Mouse (Mus musculus) right cerebral cortex, adult 18-20 months (tissue): Measurements from ENCODE around the gene Gm13289.
A peak's percentile ranks its signal among the peaks of the same experiment; 100 is the strongest.
"Not testable (repeated sequence)": the region's sequence is repeated elsewhere in the genome, so short reads cannot be mapped to it uniquely, and the experiment has no call there.

Experiments
- DNase-seq: peaks from one replicate; pipeline ENCODE4 v3.0.0; 2022; ENCODE audit warnings: mixed read lengths

Gm13289 gene

DNA sequence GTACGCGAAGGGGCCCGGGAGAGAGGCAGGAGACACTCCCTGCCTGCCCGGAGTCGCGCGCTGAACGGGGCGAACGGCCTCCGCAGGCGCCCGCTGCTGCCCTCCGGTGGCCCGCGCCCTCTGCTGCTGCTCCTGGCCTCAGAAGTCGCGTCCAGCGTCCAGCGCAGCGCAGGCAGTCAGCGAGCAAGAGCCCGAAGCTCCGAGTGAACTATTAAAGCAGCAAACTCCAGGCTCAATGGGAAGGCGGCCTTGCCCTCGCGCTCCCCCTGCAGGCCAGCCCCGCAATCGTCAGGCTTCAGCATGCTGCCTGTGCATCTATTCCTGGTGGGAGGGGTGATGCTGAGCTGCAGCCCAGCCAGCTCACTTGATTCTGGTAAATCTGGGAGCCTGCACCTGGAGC is at the start of gene Gm13289:
Gene Gm13289 (plus strand): TSS at position 301 of the 400 bp plus-strand sequence.
- DNase-seq: not testable (repeated sequence)

DNA sequence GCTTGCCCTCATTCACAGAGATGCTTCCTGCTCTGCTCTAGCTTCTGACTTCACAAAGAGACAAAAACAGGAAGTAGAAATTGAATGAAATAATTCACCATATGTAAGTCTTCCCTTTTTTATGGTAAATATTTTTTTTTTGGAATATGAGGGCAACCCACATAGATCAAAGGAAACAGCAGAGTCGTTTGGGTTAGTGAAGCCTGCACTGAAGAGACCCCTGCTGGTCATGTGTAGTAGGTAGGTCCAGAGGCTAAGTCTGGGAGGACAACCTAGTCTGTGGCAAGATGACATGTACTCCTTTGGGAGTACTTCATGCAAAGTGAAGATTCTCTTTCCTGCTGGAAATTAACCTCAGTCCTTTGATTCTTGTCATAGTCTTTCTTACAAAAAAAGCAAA is 49.4 kb upstream of the Gm13289 start:
- no peak for DNase-seq

DNA sequence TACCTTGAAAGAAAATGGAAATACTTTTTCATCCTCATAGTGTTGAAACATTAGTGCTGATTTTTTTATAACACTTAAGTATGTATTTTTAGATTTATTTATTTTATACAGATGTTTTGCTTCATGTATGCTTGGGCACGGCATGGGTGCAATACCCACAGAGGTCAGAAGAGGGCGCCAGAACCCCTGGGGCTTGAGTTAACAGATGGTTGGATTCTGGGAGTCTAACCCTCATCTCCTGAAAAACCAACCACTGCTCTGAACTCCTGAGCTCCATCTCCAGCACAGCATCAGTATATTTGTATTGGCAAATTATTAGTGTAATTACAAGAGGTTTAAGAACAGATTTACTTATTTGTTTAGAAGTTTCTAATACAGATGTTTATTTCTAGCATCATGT is 38.2 kb upstream of the Gm13289 start:
- DNase-seq: peak; percentile 28

DNA sequence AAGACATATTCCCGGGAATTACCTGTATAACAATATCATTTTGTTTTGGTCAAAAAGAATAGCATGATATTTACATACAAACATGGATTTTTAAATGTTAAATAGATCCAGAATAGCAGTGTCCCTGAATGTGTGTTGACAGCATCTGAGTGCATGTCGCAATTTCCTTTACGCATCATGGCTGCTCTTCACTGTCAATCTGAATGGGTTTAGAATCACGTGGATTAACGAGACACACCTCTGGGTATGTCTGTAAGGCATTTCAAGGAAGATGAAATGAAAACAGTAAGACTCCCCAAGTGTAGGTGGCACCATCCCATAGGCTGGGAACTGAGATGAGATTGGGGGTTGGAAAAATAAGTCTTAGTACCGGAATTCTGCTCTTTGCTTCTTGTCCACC is 37.7 kb upstream of the Gm13289 start:
- no peak for DNase-seq

DNA sequence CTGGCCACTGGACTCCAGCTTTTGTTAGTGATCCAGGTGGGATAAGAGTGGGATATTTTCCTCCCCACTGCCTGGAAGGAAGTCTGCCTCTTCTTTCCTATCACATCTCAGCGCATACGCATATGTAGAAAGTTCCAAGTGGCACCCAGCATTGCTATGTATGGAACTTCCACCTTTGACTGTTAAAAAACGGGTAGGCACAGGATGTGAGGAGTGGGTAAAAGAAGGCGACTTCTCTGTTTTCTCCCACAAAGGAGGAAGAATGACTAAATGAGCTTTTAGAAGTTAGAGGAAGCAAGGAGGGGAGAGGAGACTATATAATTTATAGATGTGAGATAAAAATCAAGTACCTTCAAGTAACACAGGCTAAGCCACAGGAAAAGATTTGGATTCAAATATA is 35.3 kb upstream of the Gm13289 start:
- DNase-seq: no peak

DNA sequence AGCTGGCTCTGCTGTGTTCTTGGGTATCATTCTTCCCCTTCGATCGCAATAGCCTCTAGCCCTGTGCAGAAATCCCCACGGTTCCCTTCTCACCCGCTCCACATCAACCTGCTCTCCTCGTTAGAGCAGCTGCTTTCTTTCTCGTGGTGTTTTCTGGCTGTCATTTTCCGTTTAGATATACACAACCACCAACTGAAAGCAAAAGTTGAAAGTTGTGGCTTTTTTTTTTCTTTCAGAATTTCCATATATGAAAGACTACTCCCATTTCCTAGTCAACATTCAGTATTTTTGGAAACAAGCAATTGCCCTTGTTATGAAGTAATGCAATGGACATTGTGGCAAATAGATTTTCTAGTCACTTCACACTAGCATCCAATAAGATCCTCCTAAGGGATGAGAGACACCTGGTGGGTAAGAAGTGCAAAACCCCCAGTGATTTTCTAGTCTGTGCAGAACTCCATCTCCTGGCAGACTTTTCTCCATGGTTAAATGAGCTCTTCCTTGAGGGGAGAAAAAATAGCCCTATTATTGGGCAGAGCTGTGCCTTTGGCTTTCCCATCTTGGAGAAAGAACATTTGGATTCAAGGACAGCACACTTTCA is 33.9 kb upstream of the Gm13289 start:
- DNase-seq: no peak

DNA sequence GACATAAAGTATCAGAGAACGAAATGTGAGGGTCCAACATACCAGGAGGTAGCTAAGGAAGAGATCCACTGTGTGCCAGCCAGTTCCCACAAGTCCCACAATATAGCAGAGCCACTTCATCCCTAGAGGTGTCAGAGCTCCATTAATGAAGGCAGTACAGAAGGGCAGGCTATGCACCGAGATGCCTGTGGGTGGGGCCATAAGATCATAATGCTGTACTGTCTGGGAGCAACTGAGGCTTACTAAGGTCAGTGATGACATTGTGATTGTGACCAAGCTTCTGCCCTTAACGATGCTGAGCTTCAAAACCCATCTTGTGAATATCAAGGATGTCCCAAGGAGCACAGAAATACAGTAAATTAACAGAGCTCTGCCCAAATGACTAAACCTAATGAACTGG is 32.5 kb upstream of the Gm13289 start:
- no peak for DNase-seq

DNA sequence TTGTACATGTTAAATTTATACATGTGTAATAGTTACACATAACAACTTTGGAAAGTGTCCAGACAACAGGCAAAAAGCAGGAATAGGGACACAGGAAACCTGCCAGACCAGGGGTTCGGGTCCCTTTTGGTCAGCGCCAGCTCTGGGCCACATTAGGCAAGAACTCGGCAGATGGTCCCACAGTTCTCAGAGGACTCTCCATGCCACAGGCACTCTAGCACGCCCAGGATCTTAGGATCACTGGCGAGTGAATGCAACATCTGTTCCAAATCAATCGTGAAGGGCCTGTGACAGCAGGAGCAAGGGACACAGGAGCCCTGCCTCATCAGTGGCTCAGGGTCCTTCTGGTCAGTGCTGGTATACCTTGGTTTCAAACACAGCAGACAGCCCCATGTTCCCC is 26.8 kb upstream of the Gm13289 start:
- DNase-seq: no peak

DNA sequence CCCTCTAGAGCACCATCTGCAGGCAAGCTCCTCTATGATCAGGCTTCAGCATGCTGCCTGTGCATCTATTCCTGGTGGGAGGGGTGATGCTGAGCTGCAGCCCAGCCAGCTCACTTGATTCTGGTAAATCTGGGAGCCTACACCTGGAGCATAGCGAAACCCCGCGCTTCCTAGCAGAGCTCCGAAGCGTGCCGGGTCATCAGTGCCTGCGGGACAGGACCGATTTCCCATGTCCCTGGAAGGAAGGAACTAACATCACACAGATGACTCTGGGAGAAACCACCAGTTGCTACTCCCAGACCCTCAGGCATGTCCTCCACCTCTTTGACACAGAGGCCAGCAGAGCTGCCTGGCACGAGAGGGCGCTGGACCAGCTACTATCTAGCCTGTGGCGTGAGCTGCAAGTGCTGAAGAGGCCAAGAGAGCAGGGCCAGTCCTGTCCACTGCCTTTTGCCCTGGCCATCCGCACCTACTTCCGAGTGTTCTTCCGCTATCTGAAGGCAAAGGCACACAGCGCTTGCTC is 21.8 kb upstream of the Gm13289 start, which contains the start of gene Gm13271:
Gene Gm13271 (plus strand): TSS at position 51 of the 523 bp plus-strand sequence.
- peak; percentile 73 for DNase-seq

DNA sequence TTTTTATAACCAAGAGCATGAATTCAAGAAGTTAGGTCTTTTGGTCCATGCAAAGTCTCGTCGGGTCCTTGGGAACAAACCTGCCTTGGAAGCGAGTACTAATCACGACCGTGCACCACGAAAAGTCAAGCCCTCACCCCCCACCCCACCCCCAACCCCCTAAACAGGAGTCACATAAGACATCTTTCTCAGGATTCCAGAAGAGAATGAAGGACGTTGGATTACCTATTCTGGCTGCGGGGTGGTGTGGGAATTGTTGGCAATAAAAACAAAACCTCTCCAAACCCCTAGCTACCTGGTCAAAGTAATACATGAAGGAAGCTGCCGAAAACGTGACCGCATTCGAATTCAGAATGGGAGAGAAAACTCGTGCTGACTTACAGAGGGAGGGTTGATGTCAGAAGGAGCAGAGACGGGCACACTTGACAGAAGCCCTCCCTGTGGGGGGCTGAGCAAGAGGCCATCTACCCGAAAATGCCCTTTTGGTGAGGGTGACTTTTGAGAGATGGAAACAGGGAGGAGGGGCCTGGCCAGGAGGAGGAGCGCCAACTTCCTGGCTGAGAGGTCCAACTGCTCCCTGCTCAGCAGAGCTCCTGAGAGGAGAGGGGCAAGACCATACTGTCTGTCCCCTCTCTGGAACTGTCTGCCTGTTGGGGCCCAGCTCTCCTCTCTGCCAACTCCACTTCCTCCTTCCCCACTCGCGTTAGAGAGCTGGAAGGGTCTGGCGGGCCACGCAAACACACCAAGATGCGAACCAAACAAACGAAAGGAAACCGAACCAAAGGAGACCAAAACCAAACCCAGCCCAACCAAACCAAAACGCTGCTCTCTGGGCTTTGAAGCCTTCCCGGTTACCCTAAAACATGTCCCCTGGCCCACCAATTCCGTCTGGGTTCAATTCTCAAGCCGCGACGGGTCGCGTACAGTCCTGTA is 19.9 kb upstream of the Gm13289 start:
- not testable (repeated sequence) for DNase-seq

DNA sequence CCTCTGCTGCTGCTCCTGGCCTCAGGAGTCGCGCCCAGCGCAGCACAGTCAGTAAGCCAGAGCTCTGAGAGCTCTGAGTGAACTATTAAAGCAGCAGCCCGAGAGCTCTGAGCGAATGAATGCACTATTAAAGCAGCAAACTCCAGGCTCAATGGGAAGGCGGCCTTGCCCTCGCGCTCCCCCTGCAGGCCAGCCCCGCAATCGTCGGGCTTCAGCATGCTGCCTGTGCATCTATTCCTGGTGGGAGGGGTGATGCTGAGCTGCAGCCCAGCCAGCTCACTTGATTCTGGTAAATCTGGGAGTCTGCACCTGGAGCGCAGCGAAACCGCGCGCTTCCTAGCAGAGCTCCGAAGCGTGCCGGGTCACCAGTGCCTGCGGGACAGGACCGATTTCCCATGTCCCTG is 19.1 kb upstream of the Gm13289 start:
- peak; percentile 88 for DNase-seq

DNA sequence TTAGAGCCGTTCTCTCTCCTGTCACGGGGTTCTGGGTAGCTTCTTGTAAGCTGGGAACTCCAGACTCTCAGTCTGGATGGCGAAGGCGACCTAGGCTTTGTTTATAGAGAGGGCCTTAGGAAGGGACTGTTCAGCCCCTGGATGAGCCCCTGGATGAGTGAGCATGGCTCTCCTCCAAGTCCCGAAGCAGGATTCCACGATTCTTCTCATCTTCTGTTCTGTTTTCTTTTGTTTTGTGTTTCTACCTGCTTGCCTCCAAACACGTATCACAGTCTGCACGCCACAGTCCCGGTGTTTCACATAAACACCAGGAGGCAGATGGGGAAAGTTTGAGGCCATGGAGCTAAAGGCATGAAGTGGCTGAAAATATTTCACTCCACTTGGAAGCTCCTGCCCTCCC is 18.0 kb upstream of the Gm13289 start:
- not testable (repeated sequence) for DNase-seq

DNA sequence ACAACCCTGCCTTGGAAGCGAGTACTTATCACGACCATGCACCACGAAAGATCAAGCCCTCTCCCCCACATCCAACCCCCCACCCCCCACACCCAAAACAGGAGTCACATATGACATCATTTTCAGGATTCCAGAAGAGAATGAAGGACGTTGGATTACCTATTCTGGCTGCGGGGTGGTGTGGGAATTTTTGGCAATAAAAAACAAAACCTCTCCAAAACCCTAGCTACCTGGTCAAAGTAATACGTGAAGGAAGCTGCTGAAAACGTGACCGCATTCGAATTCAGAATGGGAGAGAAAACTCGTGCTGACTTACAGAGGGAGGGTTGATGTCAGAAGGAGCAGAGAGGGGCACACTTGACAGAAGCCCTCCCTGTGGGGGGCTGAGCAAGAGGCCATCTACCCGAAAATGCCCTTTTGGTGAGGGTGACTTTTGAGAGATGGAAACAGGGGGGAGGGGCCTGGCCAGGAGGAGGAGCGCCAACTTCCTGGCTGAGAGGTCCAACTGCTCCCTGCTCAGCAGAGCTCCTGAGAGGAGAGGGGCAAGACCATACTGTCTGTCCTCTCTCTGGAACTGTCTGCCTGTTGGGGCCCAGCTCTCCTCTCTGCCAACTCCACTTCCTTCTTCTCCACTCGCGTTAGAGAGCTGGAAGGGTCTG is 17.0 kb upstream of the Gm13289 start, which contains the start of gene Gm13283:
Gene Gm13283 (plus strand): TSS at position 510 of the 659 bp plus-strand sequence.
- DNase-seq: peak; percentile 10

DNA sequence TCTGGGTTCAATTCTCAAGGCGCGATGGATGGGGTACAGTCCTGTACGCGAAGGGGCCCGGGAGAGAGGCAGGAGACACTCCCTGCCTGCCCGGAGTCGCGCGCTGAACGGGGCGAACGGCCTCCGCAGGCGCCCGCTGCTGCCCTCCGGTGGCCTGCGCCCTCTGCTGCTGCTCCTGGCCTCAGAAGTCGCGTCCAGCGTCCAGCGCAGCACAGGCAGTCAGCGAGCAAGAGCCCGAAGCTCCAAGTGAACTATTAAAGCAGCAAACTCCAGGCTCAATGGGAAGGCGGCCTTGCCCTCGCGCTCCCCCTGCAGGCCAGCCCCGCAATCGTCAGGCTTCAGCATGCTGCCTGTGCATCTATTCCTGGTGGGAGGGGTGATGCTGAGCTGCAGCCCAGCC is 16.3 kb upstream of the Gm13289 start:
- DNase-seq: peak; percentile 46

DNA sequence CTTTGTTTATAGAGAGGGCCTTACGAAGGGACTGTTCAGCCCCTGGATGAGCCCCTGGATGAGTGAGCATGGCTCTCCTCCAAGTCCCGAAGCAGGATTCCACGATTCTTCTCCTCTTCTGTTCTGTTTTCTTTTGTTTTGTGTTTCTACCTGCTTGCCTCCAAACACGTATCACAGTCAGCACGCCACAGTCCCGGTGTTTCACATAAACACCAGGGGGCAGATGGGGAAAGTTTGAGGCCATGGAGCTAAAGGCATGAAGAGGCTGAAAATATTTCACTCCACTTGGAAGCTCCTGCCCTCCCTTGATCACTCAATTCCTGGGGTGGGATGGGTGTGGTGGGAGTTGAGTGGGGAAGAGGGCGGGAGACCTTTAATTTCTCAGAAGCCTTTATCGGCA is 14.9 kb upstream of the Gm13289 start:
- peak; percentile 63 for DNase-seq

DNA sequence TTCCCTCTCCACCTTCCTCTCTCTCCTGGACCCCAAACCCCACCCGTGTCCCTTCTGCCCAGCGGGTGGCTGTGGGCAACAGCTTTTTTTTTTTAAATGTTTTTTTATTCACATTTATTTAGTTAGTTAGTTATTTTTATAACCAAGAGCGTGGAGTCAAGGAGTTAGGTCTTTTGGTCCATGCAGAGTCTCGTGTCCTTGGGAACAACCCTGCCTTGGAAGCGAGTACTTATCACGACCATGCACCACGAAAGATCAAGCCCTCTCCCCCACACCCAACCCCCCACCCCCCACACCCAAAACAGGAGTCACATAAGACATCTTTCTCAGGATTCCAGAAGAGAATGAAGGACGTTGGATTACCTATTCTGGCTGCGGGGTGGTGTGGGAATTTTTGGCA is 14.4 kb upstream of the Gm13289 start:
- DNase-seq: not testable (repeated sequence)

DNA sequence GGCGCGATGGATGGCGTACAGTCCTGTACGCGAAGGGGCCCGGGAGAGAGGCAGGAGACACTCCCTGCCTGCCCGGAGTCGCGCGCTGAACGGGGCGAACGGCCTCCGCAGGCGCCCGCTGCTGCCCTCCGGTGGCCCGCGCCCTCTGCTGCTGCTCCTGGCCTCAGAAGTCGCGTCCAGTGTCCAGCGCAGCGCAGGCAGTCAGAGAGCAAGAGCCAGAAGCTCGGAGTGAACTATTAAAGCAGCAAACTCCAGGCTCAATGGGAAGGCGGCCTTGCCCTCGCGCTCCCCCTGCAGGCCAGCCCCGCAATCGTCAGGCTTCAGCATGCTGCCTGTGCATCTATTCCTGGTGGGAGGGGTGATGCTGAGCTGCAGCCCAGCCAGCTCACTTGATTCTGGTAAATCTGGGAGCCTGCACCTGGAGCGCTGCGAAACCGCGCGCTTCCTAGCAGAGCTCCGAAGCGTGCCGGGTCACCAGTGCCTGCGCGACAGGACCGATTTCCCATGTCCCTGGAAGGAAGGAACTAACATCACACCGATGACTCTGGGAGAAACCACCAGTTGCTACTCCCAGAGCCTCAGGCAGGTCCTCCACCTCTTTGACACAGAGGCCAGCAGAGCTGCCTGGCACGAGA is 13.2 kb upstream of the Gm13289 start:
- DNase-seq: peak; percentile 9

DNA sequence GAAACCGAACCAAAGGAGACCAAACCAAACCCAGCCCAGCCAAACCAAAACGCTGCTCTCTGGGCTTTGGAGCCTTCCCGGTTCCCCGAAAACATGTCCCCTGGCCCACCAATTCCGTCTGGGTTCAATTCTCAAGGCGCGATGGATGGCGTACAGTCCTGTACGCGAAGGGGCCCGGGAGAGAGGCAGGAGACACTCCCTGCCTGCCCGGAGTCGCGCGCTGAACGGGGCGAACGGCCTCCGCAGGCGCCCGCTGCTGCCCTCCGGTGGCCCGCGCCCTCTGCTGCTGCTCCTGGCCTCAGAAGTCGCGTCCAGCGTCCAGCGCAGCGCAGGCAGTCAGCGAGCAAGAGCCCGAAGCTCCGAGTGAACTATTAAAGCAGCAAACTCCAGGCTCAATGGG is 3.2 kb upstream of the Gm13289 start, which contains the start of gene Gm13290:
Gene Gm13290 (plus strand): TSS at position 301 of the 400 bp plus-strand sequence.
- DNase-seq: not testable (repeated sequence)

DNA sequence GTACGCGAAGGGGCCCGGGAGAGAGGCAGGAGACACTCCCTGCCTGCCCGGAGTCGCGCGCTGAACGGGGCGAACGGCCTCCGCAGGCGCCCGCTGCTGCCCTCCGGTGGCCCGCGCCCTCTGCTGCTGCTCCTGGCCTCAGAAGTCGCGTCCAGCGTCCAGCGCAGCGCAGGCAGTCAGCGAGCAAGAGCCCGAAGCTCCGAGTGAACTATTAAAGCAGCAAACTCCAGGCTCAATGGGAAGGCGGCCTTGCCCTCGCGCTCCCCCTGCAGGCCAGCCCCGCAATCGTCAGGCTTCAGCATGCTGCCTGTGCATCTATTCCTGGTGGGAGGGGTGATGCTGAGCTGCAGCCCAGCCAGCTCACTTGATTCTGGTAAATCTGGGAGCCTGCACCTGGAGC is 2.8 kb downstream of the Gm13289 start, which contains the start of gene Gm13272:
Gene Gm13272 (plus strand): TSS at position 301 of the 400 bp plus-strand sequence.
- not testable (repeated sequence) for DNase-seq

DNA sequence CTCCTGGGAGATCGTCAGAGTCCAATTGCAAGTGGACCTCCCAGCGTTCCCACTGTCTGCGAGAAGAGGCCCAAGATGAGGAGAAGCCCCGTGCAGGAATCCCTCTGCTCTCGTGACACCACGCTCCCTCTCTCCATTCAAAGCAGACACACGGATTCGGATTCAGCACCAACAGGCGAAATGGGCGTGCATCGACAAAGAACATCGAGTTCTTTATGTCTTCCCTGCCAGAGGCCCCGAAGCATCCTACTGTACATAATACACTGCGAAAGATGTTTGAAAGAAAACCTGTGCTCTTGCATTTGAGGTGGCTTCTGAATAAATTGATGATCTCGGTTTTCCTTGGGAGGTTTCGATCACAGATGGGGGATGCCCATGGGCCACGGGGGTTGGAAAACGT is 3.6 kb downstream of the Gm13289 start:
- not testable (repeated sequence) for DNase-seq

DNA sequence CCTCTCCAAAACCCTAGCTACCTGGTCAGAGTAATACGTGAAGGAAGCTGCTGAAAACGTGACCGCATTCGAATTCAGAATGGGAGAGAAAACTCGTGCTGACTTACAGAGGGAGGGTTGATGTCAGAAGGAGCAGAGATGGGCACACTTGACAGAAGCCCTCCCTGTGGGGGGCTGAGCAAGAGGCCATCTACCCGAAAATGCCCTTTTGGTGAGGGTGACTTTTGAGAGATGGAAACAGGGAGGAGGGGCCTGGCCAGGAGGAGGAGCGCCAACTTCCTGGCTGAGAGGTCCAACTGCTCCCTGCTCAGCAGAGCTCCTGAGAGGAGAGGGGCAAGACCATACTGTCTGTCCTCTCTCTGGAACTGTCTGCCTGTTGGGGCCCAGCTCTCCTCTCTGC is 5.1 kb downstream of the Gm13289 start, which contains the start of gene Ifnz:
Gene Ifnz (plus strand): TSS at position 301 of the 400 bp plus-strand sequence.
- DNase-seq: not testable (repeated sequence)

DNA sequence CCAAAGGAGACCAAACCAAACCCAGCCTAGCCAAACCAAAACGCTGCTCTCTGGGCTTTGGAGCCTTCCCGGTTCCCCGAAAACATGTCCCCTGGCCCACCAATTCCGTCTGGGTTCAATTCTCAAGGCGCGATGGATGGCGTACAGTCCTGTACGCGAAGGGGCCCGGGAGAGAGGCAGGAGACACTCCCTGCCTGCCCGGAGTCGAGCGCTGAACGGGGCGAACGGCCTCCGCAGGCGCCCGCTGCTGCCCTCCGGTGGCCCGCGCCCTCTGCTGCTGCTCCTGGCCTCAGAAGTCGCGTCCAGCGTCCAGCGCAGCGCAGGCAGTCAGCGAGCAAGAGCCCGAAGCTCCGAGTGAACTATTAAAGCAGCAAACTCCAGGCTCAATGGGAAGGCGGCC is 5.6 kb downstream of the Gm13289 start:
- DNase-seq: not testable (repeated sequence)
